Mouse (Mus musculus) G1E-ER4 (cell line): Measurements from ENCODE around the gene Bmper. TPM values are rescaled to one million over a fixed set of nuclear protein-coding genes. Genes with fewer than 3 reads are reported as not detected.

Experiments
- GATA1 ChIP-seq: IDR thresholded peaks from one replicate; pipeline ENCODE4 v1.8.0; 2012; ENCODE audit warnings: low read length, inconsistent platforms
- polyA plus RNA-seq: library from polyadenylated mRNA; stranded (reverse); fragments of >175 nt; gene quantifications from 2 replicates; pipeline ENCODE4 v1.2.3, GENCODE M21; 2012

The Bmper gene
- polyA plus RNA-seq, 1 experiment = not detected

GRCm38 (mm10) chr9:23407935-23408781 lies 185.3 kb downstream of the Bmper start:
- TF ChIP-seq GATA1 = no peak

DNA sequence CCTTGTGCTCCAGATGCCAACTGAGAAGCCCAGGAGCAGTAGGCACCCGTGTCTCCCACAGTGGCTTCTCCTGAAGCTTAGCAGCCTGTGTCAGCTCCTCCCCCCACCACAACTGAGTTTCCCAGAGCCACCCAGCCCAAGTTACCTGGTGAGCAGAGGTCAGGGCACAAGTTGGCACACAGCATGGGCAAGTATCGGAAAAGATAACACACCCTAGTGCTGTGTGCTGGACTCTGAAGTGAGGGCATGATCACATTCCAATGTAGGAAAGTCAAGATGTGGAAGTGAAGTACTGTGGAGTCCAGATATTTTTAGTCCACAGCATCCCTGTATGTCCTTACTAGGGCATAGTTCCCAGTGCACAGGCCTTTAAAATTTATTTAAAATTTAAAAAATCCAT lies 187.7 kb downstream of the Bmper start:
- TF ChIP-seq GATA1 = no peak

DNA sequence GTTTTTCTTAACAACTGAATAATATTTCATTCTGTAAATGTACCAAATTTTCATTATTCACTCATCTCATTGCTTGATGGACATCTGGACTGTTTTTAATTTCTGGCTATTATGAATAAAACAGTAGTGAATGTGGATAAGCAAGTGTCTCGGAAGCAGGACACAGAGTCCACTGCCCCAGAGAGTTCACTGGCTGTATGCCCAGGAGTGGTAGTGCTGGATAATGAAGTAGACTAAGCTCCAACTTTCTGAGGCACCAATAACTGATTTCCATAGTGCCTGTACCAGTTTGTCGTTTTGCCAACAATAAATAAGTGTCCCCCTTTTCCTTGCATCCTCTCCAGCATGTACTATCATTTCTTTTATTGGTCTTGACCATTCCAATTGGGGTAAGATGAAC lies 190.1 kb downstream of the Bmper start:
- no peak for TF ChIP-seq GATA1

DNA sequence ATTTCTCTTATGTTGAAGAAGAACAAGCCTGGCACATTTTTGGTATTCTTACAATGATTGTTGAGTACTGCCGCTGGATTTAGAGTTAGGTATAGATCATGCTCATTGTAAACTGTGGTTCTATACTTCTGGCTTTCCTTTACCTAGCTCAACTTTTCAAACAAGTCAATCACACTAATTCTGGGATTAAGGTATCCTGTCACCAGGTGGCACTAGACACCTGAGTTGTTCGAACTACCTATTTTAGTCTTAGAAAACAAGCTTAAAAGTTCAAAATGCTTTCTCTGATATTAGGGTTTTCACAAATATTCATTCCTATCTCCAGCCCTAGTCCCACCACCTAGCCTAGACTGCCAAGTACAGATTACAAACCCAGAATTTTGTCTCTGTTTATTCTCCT lies 196.2 kb downstream of the Bmper start:
- no peak for TF ChIP-seq GATA1

DNA sequence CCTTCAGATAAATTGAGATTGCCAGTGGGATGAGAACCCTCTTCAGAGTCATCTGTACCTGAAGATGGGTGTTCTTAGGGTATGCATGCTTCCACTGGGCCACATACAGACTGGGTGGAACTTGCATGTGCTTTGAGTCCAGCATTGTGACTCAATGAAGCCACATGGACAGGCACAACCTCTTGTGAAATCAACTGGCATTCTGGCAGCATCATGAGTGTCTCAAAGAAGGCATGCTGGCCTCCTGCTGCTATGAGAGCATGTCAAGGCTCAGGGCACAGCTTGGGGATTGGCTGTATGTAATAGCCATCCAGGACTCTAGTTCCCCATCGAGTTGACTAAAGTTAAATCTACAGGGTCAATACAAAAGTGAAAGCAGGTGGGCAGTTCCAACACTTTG lies 200.9 kb downstream of the Bmper start:
- no peak for TF ChIP-seq GATA1

GRCm38 (mm10) chr9:23432631-23433030 lies 209.8 kb downstream of the Bmper start:
- TF ChIP-seq GATA1 = no peak

- TF ChIP-seq GATA1 = no peak
These were observed 210.4 kb downstream of the Bmper start for GRCm38 (mm10) chr9:23433238-23433637.

DNA sequence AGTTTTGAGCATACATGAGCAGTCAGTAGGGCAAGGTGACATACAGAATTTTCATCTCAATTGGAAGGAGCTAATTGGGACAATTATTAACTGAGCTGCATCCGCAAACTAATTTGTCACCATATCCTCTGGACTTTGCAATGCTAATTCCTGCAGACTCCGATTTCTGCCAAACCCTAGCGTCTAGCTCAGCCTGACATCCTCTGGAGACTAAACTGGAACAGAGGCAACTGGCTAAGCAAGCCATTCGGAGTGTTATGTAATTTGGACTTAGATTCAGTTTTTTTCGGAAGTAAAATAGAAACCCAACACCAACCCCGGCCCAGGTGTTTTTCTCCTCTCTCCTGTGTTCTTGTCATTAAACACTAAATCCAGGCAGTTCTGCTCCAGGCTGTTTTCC lies 213.9 kb downstream of the Bmper start:
- no peak for TF ChIP-seq GATA1

GRCm38 (mm10) chr9:23438662-23439061 lies 215.8 kb downstream of the Bmper start:
- no peak for TF ChIP-seq GATA1

- TF ChIP-seq GATA1 = no peak
These were observed 219.3 kb downstream of the Bmper start for GRCm38 (mm10) chr9:23442168-23442567.

DNA sequence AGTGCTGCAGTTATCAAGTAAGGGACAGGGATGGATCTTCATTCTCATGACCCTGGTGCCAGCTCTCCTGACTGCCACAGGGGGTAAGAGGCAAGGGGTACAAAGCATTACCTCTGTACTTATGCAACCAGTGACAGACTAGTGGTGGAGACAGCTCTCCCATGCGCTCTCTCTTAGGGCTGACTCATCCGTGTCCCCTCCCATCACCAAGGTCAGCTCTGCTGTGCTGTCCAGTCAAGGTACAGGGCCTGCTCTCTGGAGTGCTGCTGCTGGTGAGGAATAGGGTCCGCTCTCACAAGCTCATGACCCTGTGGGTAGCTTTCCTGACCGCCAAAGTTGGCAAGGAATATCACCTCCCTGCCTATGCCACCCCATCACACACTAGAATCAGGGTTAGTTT lies 222.1 kb downstream of the Bmper start:
- TF ChIP-seq GATA1 = no peak

GRCm38 (mm10) chr9:23447271-23447961 lies 224.5 kb downstream of the Bmper start:
- TF ChIP-seq GATA1 = no peak

DNA sequence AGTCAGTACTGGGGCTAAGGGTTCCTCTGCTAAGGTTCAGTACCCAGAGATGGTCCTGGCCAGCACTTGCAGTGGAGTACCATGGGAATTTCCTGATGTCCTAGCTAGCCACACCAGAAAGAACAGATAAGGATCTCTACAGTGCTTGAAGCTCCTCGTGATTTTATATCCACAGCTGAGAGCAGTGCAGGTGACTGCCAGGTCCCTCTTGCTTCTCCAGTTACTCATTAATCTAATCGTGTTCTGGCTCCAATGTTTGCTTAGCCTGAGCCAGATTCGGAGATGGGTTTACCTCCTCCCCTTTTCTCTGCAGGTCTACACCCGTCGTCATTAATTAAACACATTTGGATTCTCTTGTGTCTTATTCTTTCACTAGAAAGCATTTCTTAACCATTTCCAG lies 230.4 kb downstream of the Bmper start:
- no peak for TF ChIP-seq GATA1

GRCm38 (mm10) chr9:23457186-23457585 lies 234.3 kb downstream of the Bmper start:
- no peak for TF ChIP-seq GATA1

- TF ChIP-seq GATA1 = no peak
These were observed 237.8 kb downstream of the Bmper start for GRCm38 (mm10) chr9:23460721-23461120.

- no peak for TF ChIP-seq GATA1
These were observed 240.2 kb downstream of the Bmper start for GRCm38 (mm10) chr9:23462949-23463608.
